Mouse (Mus musculus) granulocyte monocyte progenitor cell, adult 5-6 weeks (primary cell): ENCODE measurements around the gene Zfand2b. TPM values are rescaled to one million over a fixed set of nuclear protein-coding genes. Genes with fewer than 3 reads are reported as not detected.

Source experiments
- ATAC-seq: replicated peaks from 2 replicates; pipeline ENCODE4 v1.8.0; 2016; ENCODE audit warnings: mild to moderate bottlenecking, moderate TSS enrichment, inconsistent platforms; ENCODE audit not compliant: poor library complexity, severe bottlenecking
- total RNA-seq, 2 experiments: library from RNA; stranded (forward) in 1 of 2; stranded (reverse) in 1 of 2; fragments of 200-712, 200-1000 nt in 1 of 2; fragments of >200 nt in 1 of 2; fragmentation: Nextera tagmentation in 1 of 2; gene quantifications; 2 replicates each; pipeline ENCODE4 v1.2.3; 2014 to 2017

Zfand2b gene
- 18.4 and 19.0 TPM in 2 replicates for total RNA-seq (2014; fragmentation: Nextera tagmentation)
- 9.5 and 18.2 TPM in 2 replicates for total RNA-seq (2017)

- ATAC-seq = peak; percentile 89
Measured at GRCm38 (mm10) chr1:75168472-75169464, at the start of gene Zfand2b. Zfand2b (plus strand) TSS chr1:75168646.

GRCm38 (mm10) chr1:75122211-75122610 is 46.2 kb upstream of the Zfand2b start:
- ATAC-seq = no peak

GRCm38 (mm10) chr1:75124346-75125321 is 43.8 kb upstream of the Zfand2b start, which contains the start of gene Nhej1:
Nhej1 (minus strand) TSS chr1:75125200.
- peak; percentile 91 for ATAC-seq

- ATAC-seq = no peak
Measured at GRCm38 (mm10) chr1:75125418-75125817, 43.0 kb upstream of the Zfand2b start.

GRCm38 (mm10) chr1:75128641-75129040 is 39.8 kb upstream of the Zfand2b start:
- ATAC-seq = no peak

- no peak for ATAC-seq
Measured at GRCm38 (mm10) chr1:75133421-75134207, 34.8 kb upstream of the Zfand2b start, which contains the start of gene Slc23a3. Slc23a3 (minus strand) TSS chr1:75133890.

GRCm38 (mm10) chr1:75136293-75136692 is 32.2 kb upstream of the Zfand2b start:
- ATAC-seq = no peak

GRCm38 (mm10) chr1:75136730-75137129 is 31.7 kb upstream of the Zfand2b start:
- ATAC-seq = no peak

GRCm38 (mm10) chr1:75138448-75138847 is 30.0 kb upstream of the Zfand2b start:
- ATAC-seq = no peak

- no peak for ATAC-seq
Measured at GRCm38 (mm10) chr1:75140601-75141190, 27.8 kb upstream of the Zfand2b start.

- peak; percentile 68 for ATAC-seq
Measured at GRCm38 (mm10) chr1:75141486-75142190, 26.8 kb upstream of the Zfand2b start.

- peak; percentile 65 for ATAC-seq
Measured at GRCm38 (mm10) chr1:75142301-75143261, 25.9 kb upstream of the Zfand2b start, which contains the start of the genes Cnppd1 and Retreg2. Cnppd1 (minus strand) TSS chr1:75142711. Retreg2 (plus strand) TSS chr1:75142778.

- ATAC-seq = no peak
Measured at GRCm38 (mm10) chr1:75145589-75145988, 22.9 kb upstream of the Zfand2b start.

- no peak for ATAC-seq
Measured at GRCm38 (mm10) chr1:75147411-75148135, 20.9 kb upstream of the Zfand2b start.

- no peak for ATAC-seq
Measured at GRCm38 (mm10) chr1:75148727-75149126, 19.7 kb upstream of the Zfand2b start.

GRCm38 (mm10) chr1:75155837-75156236 is 12.6 kb upstream of the Zfand2b start:
- ATAC-seq = no peak

GRCm38 (mm10) chr1:75158990-75159389 is 9.5 kb upstream of the Zfand2b start:
- no peak for ATAC-seq
